Mouse (Mus musculus): ENCODE measurements around the gene Bet1l.
"Not testable (repeated sequence)": the region's sequence is repeated elsewhere in the genome, so short reads cannot be mapped to it uniquely, and the experiment has no call there.

Bet1l gene
- long read RNA-seq, experiment 1, transcript Bet1l-204 (1 exons, 1,882 nt), result minor isoform, 6 of 104 reads
- long read RNA-seq, experiment 1, transcript Bet1l-201 (4 exons, 2,268 nt), result major isoform, 80 of 104 reads
- long read RNA-seq, experiment 1, partial matches to known transcripts, result 7 of 104 reads
- long read RNA-seq, experiment 1, other reads (novel, unspliced or antisense), result 6 of 104 reads
- long read RNA-seq, experiment 2, transcript Bet1l-204 (1 exons, 1,882 nt), result minor isoform, 9 of 93 reads
- long read RNA-seq, experiment 2, transcript Bet1l-201 (4 exons, 2,268 nt), result major isoform, 70 of 93 reads
- long read RNA-seq, experiment 2, partial matches to known transcripts, result 8 of 93 reads
- long read RNA-seq, experiment 2, other reads (novel, unspliced or antisense), result 3 of 93 reads

DNA sequence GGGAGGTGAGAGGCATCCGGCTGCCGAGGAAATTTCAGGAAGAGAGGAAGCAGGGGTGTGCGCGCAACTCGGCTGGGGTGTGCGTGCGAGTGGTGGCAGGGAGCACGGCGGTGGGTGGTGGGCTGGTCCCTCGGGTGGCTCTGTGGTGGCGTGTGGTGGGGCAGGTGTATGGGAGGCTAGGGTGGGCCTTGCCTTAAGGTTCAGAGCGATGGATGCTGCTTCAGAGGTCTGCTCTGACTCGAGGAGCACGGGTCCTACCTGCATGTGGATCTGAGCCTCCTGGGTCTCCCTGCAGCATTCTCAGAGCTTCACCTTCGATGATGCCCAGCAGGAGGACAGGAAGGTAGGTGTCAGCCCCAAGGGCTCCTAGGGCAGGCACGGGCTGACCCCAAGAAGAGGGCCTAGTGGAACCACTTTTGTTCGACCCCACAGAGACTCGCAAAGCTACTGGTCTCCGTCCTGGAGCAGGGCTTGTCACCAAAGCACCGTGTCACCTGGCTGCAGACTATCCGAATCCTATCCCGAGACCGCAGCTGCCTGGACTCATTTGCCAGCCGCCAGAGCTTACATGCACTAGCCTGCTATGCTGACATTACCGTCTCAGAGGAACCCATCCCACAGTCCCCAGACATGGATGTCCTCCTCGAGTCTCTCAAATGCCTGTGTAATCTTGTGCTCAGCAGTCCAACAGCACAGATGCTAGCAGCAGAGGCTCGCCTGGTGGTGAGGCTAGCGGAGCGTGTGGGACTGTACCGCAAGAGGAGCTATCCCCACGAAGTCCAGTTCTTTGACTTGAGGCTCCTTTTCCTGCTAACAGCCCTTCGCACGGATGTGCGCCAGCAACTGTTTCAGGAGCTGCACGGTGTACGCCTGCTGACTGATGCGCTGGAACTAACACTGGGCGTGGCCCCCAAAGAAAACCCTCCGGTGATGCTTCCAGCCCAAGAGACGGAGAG, at the start of gene Bet1l:
TSS of gene Bet1l (minus strand) at position 28 of the 956 bp plus-strand sequence.
- intact Hi-C loops (cut with DNase I), result no loop called here

DNA sequence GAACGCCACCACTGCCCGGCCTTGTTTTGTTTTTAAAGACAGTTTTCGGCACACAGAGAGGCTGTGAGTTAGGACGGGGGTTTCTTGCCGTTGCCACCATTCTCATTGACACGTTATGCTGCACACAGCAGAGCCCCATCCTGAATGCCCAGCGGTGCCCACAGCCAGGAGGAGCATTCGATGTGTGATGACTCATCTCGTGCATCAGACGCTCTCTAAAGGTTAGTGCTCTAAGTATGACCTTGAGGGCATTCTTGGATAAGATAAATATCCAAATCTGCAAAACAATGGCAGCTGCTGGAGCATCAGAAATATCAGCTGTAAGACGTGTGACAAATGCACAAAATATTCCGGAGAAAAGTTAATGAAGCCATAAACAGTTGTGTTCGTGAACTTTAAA, 49.8 kb upstream of the Bet1l start:
- intact Hi-C loops (cut with DNase I), result loop anchor here (5.0 kb wide), 3 partner anchors 35 to 165 kb away; partner anchors contain the start of gene Pgghg

DNA sequence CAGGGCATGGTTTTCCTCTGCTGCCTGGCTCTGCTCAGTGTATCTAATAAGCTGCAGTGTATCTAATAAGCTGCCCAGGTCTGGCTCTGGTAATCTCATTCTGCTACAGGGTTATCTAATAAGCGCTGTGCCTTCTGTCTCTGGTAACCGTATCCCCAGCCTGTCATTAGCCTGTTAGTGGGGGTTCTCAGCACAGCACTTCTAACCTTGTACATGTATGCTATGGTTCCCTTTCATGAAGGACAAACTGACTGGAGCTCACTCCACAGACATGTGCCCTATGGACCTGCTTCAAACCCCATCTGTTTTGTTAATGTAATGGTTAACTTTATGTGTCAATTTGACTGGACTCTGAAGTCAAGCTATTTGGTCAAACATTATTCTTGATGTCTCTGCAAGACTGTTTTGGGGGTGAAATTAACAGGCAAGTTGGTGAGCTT, 48.3 kb upstream of the Bet1l start:
- intact Hi-C loops (cut with DNase I), result loop anchor here (5.0 kb wide), 3 partner anchors 37 to 167 kb away; partner anchors contain the start of gene Pgghg

DNA sequence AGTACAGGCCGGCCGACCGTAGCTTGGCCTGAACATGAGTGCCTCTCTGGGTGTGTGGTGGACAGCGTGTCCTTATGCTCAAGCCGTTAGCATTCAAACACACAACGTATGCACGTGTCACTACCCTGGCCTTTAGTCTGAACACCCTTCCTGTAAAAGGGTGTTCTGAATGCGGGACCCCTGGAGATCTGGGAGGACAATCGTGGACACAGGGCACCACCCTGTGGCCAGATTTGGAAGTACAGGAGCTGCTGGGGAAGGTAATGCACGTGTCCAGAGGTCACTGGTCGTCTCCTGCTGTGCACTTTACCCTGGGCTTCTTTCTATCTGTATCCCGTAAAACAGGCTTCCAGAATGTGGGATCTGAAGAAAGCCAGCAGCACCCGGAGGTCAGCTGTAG, 45.8 kb upstream of the Bet1l start:
- intact Hi-C loops (cut with DNase I), result loop anchor here (1.0 kb wide), 1 partner anchor 59 kb away; no protein-coding TSS in a partner anchor

DNA sequence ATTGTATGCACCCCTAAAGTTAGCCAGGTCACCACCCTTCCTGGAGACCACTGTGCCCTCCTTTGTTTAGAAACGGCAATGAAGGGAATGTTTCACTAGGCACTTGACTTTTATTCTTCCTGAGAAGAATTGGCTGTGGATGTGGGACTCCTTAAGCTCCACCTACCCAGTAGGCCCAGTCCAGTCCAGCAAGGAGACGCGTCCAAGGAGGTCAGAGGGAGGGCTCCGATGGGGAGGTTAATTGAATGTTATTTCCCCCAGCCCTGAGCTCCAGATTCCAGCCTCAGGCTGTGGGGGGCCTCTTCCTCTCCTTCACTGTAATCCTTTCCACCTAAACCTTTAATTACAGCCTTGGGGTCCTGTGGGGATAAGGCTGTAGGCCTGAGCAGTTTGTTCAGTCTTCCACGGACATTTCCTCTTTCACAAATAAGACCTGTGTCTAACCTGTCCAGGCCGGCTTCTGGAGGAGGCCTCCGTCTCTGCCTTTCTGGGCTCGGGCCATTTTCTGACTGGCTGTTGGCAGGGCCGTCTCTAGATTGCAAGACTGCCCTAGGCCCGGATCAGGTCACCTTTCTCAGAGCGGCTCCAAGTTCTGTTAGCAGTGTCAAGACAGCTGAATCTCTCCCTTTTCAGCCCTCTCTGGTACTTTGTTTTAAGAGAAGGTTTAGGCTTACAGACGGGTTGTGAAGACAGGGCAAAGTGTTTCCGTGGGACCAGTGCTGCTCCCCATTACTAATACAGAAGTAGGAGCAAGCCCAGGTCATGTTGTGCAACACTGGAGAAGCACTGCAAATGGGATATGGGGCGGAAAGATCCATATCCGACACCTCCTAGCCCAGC, 44.9 kb upstream of the Bet1l start:
- intact Hi-C loops (cut with DNase I), result no loop called here

DNA sequence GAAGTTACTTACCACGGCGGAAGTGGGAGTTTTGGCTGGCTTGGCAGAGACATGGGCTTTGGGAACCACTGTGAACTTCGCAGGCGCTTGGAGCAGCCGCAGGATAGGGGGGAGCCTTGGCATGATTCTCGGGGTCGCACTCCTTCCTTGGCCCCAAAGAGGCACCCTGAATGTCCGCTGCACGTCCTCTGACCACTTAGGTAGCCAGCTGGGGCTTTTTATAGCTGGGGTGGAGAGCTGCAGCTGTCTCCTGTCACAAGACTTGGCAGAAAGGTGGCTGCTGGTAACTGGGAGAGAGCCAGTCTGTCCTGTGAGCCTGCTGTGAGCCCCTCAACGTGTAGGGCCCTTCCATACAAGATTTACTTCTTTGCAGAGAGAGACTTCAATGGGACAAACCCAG, 42.8 kb upstream of the Bet1l start, which contains the start of gene Cox8b:
TSS of gene Cox8b (minus strand) at position 227 of the 400 bp plus-strand sequence.
- intact Hi-C loops (cut with DNase I), result no loop called here

DNA sequence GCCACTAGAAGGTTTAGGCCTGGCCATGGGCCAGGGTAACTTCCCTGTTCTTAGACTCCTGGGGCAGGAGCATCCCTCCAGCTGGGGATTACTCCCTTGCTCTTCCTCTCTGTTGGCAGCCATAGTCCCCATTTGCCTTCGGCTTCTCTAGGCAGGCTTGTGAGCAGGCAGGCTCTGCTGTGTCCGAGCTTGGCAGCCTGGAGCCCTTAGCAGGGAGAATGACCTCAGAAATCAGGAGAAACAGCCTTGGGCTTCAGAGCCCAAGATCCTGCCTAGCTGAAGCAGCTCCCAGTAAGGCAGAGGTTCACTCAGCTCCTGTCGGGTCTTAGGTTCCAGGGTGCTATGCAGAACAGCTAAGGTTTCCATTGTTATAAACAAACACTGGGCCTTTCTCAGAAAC, 41.7 kb upstream of the Bet1l start:
- intact Hi-C loops (cut with DNase I), result no loop called here

DNA sequence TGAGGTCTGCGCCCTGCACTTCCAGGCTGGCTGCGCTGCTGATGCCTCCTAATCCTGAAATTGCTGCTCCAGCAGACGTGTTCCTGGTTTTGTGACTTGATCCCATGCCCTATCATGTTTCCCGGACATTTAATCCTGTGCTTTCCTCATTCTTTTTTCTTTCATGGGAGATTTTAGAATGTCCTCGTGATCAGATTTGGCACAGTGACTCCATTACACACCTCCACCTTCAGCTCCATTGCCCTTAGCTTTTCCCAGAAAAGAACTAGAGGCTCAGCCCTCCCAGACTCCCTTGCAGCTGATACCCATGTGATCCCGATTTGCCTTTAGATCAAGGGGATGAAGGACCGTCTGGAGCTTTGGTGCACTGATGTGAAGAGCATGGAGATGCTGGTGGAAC, 40.5 kb upstream of the Bet1l start:
- intact Hi-C loops (cut with DNase I), result no loop called here

DNA sequence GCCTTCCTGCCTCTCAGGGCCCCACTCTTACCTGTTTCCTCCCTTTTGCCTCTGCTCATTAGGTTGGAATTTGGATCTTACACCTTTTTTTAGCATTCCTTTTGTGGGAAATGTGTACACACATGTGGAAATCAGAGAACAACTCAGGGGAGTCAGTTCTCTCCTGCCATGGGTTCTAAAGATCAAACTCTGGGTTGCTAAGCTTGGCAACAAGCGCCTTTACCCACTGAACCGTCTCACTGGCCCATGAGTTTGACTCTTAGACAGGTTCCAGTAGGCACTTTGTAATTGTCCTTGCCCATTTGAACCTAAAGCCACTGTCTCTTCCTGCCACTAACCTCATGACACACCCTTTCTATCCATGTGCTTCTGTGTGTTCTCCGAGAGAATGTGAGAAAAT, 37.2 kb upstream of the Bet1l start:
- intact Hi-C loops (cut with DNase I), result no loop called here

DNA sequence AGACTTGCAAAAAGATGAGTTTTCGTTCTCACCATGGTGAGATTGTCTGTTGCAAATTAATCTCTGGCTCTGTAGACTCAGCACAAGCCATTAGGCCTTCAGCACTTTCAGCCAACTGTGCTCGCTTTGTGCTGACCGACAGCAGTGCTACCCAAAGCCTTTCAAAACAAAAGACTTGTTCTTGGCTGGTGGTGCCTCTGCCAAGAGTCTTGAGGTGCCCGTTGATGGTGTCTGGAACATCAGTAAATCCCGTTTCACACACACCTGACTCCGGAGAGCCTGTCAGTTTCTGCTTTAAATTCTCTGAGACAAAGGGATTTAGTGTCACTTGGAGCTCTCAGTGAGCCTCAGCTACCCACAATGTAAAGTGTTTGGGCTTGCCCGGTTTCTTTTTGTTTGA, 36.7 kb upstream of the Bet1l start:
- intact Hi-C loops (cut with DNase I), result no loop called here

DNA sequence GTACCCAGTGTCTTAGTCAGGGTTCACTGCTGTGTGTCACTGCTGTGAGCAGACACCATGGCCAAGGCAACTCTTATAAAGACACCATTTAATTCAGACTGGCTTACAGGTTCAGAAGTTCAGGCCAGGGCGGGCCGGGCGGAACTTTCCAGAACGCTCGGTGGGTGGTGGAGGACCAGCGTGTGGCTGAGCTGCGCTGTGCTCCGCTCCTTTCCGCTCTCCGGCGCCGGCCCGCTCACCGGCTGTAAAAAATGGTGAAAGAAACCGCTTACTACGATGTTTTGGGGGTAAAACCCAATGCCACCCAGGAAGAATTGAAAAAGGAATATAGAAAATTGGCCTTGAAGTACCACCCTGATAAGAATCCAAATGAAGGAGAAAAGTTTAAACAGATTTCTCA, 33.3 kb upstream of the Bet1l start:
- intact Hi-C loops (cut with DNase I), result not testable (repeated sequence)

DNA sequence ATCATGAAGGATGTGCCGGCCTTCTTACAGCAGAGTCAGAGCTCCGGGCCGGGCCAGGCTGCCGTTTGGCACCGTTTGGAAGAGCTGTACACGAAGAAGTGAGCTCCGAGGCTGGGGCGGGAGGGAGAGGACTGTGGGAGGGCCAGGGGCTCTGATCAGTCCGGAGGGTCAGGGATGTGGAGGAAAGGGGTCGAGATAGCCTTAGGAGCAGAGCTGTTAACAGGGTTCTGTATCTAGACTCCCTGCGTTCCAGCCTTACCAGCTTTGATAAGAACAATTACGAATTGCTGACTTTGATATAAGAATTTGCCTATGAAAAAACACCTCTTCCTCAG, 25.1 kb upstream of the Bet1l start:
- intact Hi-C loops (cut with DNase I), result no loop called here

DNA sequence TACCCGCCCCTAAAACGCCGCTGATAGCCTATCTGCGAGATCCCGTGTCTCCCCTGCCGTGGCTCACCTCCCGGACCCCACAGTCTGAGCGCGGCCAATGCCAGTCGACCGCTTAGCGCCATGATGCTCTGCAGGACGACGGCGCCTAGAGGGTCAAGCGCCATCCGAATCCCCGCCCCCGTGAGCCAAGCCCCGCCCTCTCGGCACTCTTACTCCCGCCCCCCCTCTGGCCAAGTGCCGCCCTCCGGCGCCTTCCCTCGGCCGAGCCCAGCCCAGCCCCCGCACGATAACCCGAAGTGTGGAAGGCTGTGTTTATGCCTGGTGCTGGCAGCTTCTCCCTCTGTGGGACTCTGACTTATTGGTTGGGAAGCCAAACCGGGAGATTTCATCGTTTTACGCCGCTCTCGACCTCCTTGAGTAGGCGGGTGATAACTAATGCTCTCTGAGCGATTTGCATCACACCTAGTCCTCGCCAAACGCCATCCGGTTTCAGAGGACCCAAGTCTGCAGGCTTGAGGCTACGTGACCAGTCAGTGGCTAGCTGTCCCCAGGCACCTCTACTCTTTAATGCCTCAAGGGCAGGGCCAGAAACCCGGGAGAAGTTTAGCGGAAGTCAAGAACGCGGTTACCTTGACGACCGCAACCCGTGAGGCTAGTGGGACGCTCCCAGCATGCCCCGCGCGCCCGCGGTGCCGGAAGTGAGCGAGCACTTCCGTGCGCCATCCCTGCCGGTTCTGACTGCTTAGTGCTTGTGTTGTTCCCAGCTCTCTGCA, 24.5 kb upstream of the Bet1l start, which contains the start of the genes Psmd13 and Sirt3:
TSS of gene Psmd13 (plus strand) at position 273 of the 773 bp plus-strand sequence.
TSS of gene Sirt3 (minus strand) at position 614 of the 773 bp plus-strand sequence.
- intact Hi-C loops (cut with DNase I), result no loop called here

DNA sequence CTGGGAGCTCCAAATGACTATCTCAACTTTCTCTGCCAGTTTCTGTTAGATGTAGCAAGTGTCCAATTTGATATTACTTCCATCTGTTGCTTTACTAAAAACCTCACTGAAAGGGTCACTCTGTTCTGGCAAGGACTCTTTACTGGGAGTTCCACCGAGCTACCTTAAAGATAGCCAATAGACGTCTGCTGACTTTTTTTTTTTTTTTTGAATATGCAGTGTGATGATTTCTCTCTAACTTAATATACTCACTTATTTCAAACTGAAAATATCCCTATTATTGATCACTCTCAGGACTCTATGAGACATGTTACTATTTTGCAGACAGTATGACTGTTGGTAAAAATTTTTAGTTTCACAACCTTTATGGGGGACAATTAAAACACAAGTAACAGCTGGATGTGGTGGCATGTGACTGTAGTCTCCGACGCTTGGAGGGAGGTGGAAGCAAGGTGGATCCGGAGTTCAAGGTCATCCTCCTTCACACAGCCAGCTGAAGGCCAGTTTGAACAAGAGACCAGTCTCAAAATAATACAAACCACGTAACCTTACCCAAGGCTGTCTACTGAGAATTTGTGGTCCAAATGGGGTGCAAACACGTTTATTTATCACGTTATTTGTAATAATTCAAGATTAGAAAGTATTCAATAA, 23.6 kb upstream of the Bet1l start:
- intact Hi-C loops (cut with DNase I), result no loop called here

DNA sequence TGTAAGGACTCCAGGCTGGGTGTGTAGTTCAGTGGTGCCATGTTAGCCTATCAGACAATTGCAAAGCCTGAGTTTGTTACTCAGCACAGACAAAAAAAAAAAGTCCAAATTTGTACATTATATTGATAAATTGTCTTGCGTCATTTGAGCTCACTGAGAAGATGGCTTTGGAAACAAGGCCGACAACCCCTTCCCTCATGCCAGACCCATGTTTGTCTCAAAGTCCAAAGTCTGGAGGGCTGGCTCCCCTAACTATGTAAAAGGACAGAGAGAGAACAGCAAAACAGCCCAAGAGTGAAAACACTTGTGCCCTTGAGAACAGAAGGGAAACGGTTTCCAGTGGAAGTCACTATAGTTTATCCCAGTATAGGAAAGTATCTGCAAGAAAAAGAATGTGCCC, 23.0 kb upstream of the Bet1l start:
- intact Hi-C loops (cut with DNase I), result no loop called here

DNA sequence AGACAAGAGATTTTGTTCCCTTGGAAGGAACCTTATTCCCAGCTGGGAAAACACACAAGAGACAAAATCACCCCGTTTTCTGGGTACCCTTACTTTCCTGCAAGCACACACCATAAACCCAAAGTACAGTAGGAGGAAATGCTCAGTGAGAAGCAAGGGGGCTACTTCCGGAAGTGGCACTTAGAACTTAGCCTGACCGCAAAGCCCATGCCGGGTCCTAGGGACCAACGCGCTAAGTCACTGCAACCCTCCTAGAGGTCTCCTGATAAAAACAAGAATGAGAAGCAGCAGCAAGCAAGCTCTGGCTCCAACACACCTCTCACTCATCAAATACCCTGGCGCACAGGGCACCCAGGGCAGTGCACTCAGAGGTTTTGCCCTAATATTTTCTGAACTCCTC, 22.0 kb upstream of the Bet1l start:
- intact Hi-C loops (cut with DNase I), result no loop called here

DNA sequence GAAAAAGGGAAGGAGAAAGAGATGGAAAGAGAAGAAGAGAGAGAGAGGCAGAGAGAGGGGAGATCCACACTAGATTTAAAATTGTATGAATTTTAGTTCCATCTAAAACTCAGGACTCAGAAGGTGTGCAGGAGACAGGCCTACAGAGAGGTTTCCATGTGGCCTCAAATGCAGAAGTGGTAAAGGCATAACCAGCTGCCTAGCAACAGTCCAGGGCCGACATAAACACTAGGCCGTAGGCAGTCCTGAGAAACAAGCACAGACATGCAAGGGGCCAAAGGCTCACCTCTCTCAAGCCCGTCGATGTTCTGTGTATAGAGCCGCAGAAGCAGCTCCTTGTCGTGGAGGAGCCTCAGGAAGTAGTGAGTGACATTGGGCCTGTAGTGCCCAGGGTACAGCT, 20.0 kb upstream of the Bet1l start:
- intact Hi-C loops (cut with DNase I), result no loop called here

DNA sequence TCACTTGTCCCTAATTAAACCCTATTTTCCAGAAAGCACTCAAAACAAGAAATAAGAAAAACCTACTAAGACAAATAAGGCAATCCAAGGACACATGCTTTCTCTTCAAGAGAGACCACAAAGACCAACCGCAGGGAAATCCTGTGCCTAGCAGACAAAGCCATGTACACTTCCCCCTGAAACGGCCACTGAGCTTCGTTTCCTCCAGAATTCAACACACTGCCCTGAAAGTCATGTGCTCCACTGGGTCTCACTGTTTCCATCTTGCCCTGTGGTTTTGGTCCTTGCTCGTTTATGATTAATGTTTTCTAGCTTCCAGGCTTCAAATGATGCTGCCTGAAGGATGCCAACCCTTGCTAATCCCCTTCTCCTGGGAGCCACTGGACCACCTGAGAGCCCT, 16.8 kb upstream of the Bet1l start:
- intact Hi-C loops (cut with DNase I), result no loop called here

DNA sequence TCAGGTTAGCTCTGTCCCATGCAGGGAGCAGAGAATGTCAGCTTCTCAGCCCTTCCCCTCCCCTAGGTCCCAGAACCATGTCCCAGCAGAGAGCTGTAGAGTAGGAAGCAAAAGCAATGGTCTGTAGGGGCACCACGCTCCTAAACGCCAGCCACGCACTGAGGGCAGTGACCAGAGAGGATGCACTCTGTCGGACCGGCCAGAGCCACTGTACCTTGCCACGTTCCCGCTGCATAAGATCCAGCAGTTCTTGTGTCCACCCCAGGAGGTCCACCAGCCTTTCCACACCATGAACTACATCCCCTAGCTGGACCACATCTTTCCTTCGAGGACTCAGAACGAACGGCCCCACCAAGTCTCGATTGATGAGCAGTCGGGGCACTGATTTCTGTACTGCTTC, 7.4 kb upstream of the Bet1l start:
- intact Hi-C loops (cut with DNase I), result no loop called here

DNA sequence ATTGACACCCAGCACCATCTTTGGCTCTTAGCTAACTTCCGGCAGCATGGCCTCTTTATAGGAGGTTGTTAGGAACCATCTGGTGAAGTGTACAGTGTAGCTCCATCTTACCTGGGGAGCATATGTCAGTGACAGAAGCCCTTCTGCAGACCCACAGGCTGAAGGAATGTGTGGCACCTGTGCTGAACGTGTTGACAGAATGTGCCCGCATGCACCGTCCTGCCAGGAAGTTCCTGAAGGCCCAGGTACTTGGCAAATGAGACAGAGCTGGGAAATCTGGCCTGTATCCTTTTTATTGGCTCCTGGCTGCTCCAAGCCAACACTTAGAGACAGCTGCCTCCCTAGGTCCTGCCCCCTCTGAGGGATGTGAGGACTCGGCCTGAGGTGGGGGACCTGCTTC, 3.4 kb upstream of the Bet1l start:
- intact Hi-C loops (cut with DNase I), result no loop called here
